Mouse (Mus musculus) lung, postnatal 0 days (tissue): ENCODE data around the gene Car14. TPM values are rescaled to one million over a fixed set of nuclear protein-coding genes. Genes with fewer than 3 reads are reported as not detected.
"Not testable (repeated sequence)": the region's sequence is repeated elsewhere in the genome, so short reads cannot be mapped to it uniquely, and the experiment has no call there.

ENCODE experiments used
- ATAC-seq: fragments of 200-750 bp; cut with Nextera tagmentation; 2 replicates; pipeline ENCODE4 v1.8.0; 2017; ENCODE audit warnings: moderate library complexity
- DNase-seq: peaks from one replicate; pipeline ENCODE4 v3.0.0-alpha.2; 2016; ENCODE audit warnings: low spot score
- H3K27ac ChIP-seq: fragments of 300-500 bp; sonication (generic); 2 replicates; pipeline ENCODE4 v1.5.1; 2014; ENCODE audit warnings: antibody characterized with exemption, mild to moderate bottlenecking, low read length, mixed read lengths
- H3K27me3 ChIP-seq: fragments of 300-500 bp; sonication (generic); replicated peaks from 2 replicates; pipeline ENCODE4 v1.6.1; 2014; ENCODE audit warnings: low read length, mixed read lengths; ENCODE audit not compliant: insufficient read depth
- H3K36me3 ChIP-seq: fragments of 300-500 bp; sonication (generic); 2 replicates; pipeline ENCODE4 v1.6.1; 2014; ENCODE audit warnings: low read length, mixed read lengths; ENCODE audit not compliant: insufficient read depth
- H3K4me1 ChIP-seq: fragments of 300-500 bp; sonication (generic); 2 replicates; pipeline ENCODE4 v1.6.1; 2014; ENCODE audit warnings: antibody characterized with exemption, low read depth, low read length, mixed read lengths; ENCODE audit not compliant: insufficient read depth
- H3K4me2 ChIP-seq: fragments of 300-500 bp; sonication (generic); replicated peaks from 2 replicates; pipeline ENCODE4 v1.6.1; 2014; ENCODE audit warnings: low read depth, mild to moderate bottlenecking, low read length, moderate library complexity, mixed read lengths
- H3K4me3 ChIP-seq: fragments of 300-500 bp; sonication (generic); 2 replicates; pipeline ENCODE4 v1.5.1; 2014; ENCODE audit warnings: low read depth, low read length
- H3K9ac ChIP-seq: fragments of 300-500 bp; sonication (generic); replicated peaks from 2 replicates; pipeline ENCODE4 v1.6.1; 2014; ENCODE audit warnings: low read depth, mild to moderate bottlenecking
- H3K9me3 ChIP-seq: fragments of 300-500 bp; sonication (generic); 2 replicates; pipeline ENCODE4 v1.6.1; 2016; ENCODE audit warnings: low read length, mixed read lengths
- CTCF ChIP-seq: IDR thresholded peaks from 2 replicates; pipeline ENCODE4 v1.5.1; 2016; ENCODE audit warnings: antibody characterized with exemption, mild to moderate bottlenecking
- EP300 ChIP-seq: IDR thresholded peaks from 2 replicates; pipeline ENCODE4 v1.6.1; 2016; ENCODE audit warnings: antibody characterized with exemption, mild to moderate bottlenecking, control low read depth
- WGBS: fragments of 180-500 bp; shearing (Covaris S2); extraction: QIAGEN DNeasy Blood & Tissue Kit; methylation state at CpG from one replicate; pipeline ENCODE4 v1.1.7; 2014; 5-methylcytosine and 5-hydroxymethylcytosine counted together
- polyA plus RNA-seq: library from polyadenylated mRNA; unstranded; fragments of >200 nt; fragmentation: Nextera tagmentation; extraction: Ambion mirVana; gene quantifications from 2 replicates; pipeline ENCODE4 v1.2.1, GENCODE M21; 2015

Gene Car14
- polyA plus RNA-seq, 1 experiment from 2014 or later = 4.4 TPM

GRCm38 (mm10) chr3:95928658-95929503 lies 24.4 kb upstream of the Car14 start, which contains the start of gene Anp32e:
Gene Anp32e (plus strand): TSS chr3:95929246.
- no peaks in the 10 kb centered on the region for H3K27me3 ChIP-seq
- ATAC-seq (peak; percentile 100), DNase-seq (peak; percentile 99)
- no peaks in the 10 kb centered on the region for H3K4me1 ChIP-seq
- H3K9ac ChIP-seq = peak within 1 kb of the TSS; percentile 93
- H3K9me3 ChIP-seq = no peaks in the 10 kb centered on the region
- TF ChIP-seq CTCF (no peak), EP300 (peak; percentile 71)
- WGBS = under 1% methylated on average over 49 of the region's 49 CpGs
- peak within 1 kb of the TSS; percentile 94 for H3K4me3 ChIP-seq
- 0 out of 2 replicates have a peak, but pooled peaks cover 6% of the 10 kb centered on the region for H3K36me3 ChIP-seq
- H3K4me2 ChIP-seq = peak within 1 kb of the TSS; percentile 81
- H3K27ac ChIP-seq = peak within 1 kb of the TSS; percentile 92

GRCm38 (mm10) chr3:95928261-95928657 lies 23.8 kb upstream of the Car14 start:
- ATAC-seq = no peak
- no peaks in the 10 kb centered on the region for H3K9me3 ChIP-seq
- peak overlapping the region; percentile 94 for H3K4me3 ChIP-seq
- whole genome bisulfite sequencing = 37% methylated on average over 6 of the region's 6 CpGs
- peak overlapping the region; percentile 81 for H3K4me2 ChIP-seq
- H3K9ac ChIP-seq = no peak overlapping the region
- H3K4me1 ChIP-seq = no peaks in the 10 kb centered on the region
- H3K27me3 ChIP-seq = no peaks in the 10 kb centered on the region
- H3K27ac ChIP-seq = no peak overlapping the region
- H3K36me3 ChIP-seq = no peaks in the 10 kb centered on the region
- DNase-seq = no peak
- TF ChIP-seq EP300 (no peak), CTCF (no peak)

GRCm38 (mm10) chr3:95925087-95925486 lies 20.6 kb upstream of the Car14 start:
- WGBS = 76% methylated on average over 5 of the region's 5 CpGs
- no peak overlapping the region for H3K9ac ChIP-seq
- no peaks in the 10 kb centered on the region for H3K9me3 ChIP-seq
- ATAC-seq (no peak), DNase-seq (no peak)
- H3K27me3 ChIP-seq = no peaks in the 10 kb centered on the region
- no peak overlapping the region for H3K27ac ChIP-seq
- TF ChIP-seq CTCF (no peak), EP300 (no peak)
- H3K4me3 ChIP-seq = no peak overlapping the region
- no peak overlapping the region for H3K4me2 ChIP-seq
- H3K36me3 ChIP-seq = no peaks in the 10 kb centered on the region
- H3K4me1 ChIP-seq = no peaks in the 10 kb centered on the region

- DNase-seq (no peak), ATAC-seq (no peak)
- Histone ChIP-seq H3K4me3 (no peak overlapping the region), H3K27ac (no peak overlapping the region), H3K9me3 (no peaks in the 10 kb centered on the region), H3K4me2 (no peak overlapping the region), H3K27me3 (no peaks in the 10 kb centered on the region), H3K9ac (no peak overlapping the region), H3K4me1 (no peaks in the 10 kb centered on the region), H3K36me3 (no peaks in the 10 kb centered on the region)
- 65% methylated on average over 4 of the region's 4 CpGs for WGBS
- TF ChIP-seq CTCF (no peak), EP300 (no peak)
Measured at GRCm38 (mm10) chr3:95924185-95924584, 19.7 kb upstream of the Car14 start.

GRCm38 (mm10) chr3:95923429-95923828 lies 18.9 kb upstream of the Car14 start:
- H3K4me2 ChIP-seq, ATAC-seq, H3K9ac ChIP-seq, H3K27ac ChIP-seq, H3K4me1 ChIP-seq, H3K36me3 ChIP-seq, H3K4me3 ChIP-seq, H3K27me3 ChIP-seq, H3K9me3 ChIP-seq, DNase-seq: not testable (repeated sequence)
- 84% methylated on average over 7 of the region's 7 CpGs for WGBS

- not testable (repeated sequence) for H3K4me3 ChIP-seq, H3K4me2 ChIP-seq, DNase-seq, H3K36me3 ChIP-seq, H3K4me1 ChIP-seq, ATAC-seq, H3K9ac ChIP-seq, H3K27me3 ChIP-seq, H3K27ac ChIP-seq, H3K9me3 ChIP-seq
- 62% methylated on average over 2 of the region's 2 CpGs for WGBS
Measured at GRCm38 (mm10) chr3:95920532-95920931, 16.0 kb upstream of the Car14 start.
